Mouse (Mus musculus) skeletal muscle tissue, adult 2 months (tissue): ENCODE results near the gene Eif1ax.
"Not testable (repeated sequence)": the region's sequence is repeated elsewhere in the genome, so short reads cannot be mapped to it uniquely, and the experiment has no call there.

Experiments
- DNase-seq: peaks from one replicate; pipeline ENCODE4 v3.0.0-alpha.2; 2012; ENCODE audit warnings: low read depth, low spot score

Gene Eif1ax

DNA sequence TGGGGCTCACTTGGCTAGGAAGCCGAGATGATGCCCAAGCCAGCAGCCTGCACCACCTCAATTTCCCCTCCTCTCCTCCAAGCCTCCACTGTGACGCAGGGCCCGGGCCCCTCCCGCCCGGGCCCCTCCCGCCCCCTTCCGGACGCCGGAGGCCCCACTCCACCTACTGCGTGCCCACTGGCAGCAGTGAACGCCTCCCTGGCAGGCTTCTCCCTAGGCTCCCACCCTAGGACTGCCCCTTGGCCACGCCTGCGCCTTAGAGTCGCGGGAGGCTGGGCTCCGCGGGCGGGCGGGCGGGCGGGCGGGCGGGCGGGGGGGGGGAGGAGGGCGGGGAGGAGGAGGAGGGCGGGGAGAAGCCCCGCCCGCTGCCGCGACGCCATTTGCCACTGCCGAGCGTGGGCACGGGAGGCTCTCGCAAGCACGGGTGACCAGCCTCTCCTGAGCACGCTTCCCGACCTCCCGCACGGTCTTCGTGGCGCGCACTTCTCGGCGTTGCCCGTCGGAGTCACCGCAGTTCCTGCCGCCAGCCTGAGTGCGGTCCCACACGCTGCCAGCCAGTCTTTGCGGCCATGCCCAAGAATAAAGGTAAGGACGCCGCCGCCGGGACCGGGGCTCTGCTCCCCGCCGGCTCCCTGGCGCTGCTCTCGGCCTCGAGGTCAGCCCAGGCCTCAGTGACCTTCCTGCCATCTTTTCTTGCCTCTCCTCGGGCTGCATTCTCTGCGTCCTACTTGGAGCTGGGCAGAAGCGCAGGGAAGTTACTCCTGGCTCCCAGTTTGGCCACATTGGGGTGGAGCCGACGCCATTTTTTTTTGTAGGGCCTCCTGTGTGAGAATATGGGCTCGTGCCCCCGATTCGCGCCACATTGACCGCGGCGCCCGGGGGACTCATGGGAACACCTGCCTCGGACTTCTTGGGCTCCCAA lies at the start of gene Eif1ax:
Gene Eif1ax (plus strand): TSS at position 348 of the 922 bp plus-strand sequence.
- peak; percentile 81 for DNase-seq

- no peak for DNase-seq
Observed at GRCm38 (mm10) chrX:159364506-159364905, 7.5 kb upstream of the Eif1ax start.

GRCm38 (mm10) chrX:159372753-159373144 lies 771 bp downstream of the Eif1ax start:
- no peak for DNase-seq

DNA sequence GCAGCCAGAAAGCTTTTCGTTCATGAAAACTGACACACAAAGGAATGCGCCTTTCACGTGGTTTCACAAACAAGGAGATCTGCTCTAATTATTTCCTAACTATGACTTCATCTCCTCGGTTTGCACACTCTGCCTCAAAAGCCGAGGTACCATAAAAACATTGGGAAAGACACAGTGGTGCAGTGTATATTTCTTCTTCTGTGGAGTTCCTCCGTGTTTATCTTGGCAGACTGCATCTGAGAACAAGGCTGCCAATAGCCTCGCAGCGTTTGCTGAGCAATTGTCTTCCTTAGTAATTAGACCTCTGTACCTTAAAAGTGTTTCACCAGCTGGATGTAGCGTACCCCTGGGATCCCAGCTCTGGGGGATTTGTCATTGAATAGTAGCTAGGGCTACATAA lies 15.1 kb downstream of the Eif1ax start:
- DNase-seq = no peak

- no peak for DNase-seq
Observed at GRCm38 (mm10) chrX:159388953-159389352, 17.0 kb downstream of the Eif1ax start.

DNA sequence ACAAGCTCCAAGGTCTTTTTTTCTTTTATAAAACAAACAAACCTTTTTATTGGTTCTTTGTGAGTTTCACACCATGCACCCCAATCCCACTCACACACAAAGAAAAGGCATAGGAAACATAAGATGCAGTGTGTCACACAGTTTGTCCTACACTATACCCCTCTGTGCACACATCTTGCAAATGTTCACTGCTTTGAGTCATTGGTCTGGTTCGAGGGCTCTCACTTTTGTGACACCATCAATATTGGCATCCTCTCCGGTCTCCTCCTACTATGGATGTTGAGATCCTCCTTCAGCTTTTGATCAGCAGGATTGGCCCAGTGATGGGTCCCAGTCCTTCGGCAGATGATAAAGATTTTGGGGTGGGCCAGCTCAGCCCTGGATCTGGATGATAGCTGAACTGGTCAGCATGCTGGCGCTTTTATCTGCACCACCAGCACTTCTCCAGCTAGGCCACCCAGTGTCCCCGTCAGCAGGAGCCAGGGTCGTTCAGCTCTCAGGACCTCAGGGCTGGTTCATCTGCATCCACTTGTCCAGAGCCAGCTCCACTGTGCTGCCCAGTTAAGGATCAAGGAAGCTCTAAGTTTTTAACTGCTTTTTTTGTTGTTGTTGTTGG lies 18.5 kb downstream of the Eif1ax start:
- no peak for DNase-seq

- no peak for DNase-seq
Observed at GRCm38 (mm10) chrX:159391239-159391638, 19.3 kb downstream of the Eif1ax start.

GRCm38 (mm10) chrX:159409253-159409652 lies 37.3 kb downstream of the Eif1ax start:
- DNase-seq = no peak

DNA sequence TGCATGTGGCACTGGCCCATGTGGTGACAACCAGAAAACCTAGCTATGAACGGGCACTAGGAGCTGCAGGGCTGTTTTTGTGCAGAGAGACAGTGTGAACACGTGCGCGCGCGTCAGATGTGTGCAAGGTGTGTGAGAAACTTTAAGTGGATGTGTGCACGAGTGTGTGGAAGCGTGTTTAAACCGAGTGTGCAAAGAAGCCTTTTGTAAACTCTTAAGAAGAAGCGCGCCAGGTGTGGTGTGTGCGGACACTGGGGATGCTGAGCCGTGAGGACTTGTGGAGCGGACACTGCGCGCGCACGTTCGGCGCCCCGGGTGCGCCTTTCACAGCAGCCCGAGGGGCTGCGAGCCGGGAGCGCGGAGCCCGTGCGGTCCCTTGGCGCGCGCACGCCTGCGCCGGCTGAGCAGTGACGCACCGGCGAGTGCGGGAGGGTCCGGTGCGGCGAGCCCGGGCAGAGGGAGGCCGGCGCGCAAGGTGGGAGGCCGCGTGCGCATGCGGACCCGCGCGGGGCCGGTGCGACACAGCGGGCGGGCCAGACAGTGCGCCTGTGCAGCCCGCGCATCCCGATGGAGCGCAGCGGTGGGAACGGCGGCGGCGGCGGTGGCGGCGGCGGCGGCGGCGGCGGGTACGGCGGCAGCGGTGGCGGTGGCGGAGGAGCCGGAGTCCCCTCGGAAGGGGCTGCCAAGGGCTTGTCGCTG lies 42.3 kb downstream of the Eif1ax start, which contains the start of gene Map7d2:
Gene Map7d2 (plus strand): TSS at position 443 of the 699 bp plus-strand sequence.
- DNase-seq = no peak

- no peak for DNase-seq
Observed at GRCm38 (mm10) chrX:159414829-159415673, 43.1 kb downstream of the Eif1ax start.

DNA sequence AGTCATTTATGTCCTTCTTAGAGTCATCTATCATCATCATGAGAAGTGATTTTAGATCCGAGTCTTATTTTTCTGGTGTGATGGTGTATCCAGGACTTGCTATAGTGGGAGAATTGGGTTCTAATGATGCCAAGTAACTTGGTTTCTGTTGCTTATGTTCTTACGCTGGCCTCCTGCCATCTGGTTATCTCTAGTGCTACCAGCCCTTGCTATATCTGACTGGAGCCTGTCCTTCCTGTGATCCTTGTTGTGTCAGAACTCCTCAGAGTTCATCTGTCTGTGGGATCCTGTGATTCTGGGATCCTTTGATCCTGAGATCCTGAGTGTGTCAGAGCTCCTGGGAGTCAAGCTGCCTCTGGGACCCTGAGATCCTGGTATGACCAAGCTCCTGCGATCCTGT lies 58.5 kb downstream of the Eif1ax start:
- DNase-seq = not testable (repeated sequence)
